Comparison of ENCODE assay signal across 8 mouse cellular contexts in genomic region chr19:8887585-8888463, GRCm38 (mm10). TPM values are rescaled to one million over a fixed set of nuclear protein-coding genes. Genes with fewer than 3 reads are reported as not detected.
A peak's percentile ranks its signal among the peaks of the same experiment; 100 is the strongest.
DNase-seq lines count a peak whose midpoint lies in the region; ATAC-seq and TF ChIP-seq lines count a peak whose summit lies in the region.

No protein-coding gene starts in this region.

- H3K27ac ChIP-seq in kidney, embryonic 15.5 days, result peak overlapping the region; percentile 93
- H3K27ac ChIP-seq in bone marrow macrophage, adult 2 months (ENCODE audit: insufficient read depth, low read depth, low read length), result peak overlapping the region; percentile 83
- peak overlapping the region; percentile 86 for H3K27ac ChIP-seq in hindbrain, embryonic 15.5 days (replicated peaks)
- H3K27ac ChIP-seq in midbrain, embryonic 15.5 days, result peak overlapping the region; percentile 85

- no peak for TF ChIP-seq POLR2A in bone marrow macrophage, adult 2 months (IDR thresholded peaks at IDR 0.05; ENCODE audit: borderline replicate concordance, low read depth, low read length)

- DNase-seq in kidney, postnatal 25 days, result no peak
- DNase-seq in retina, embryonic 14.5 days (ENCODE audit: low spot score), result no peak
- no peak for DNase-seq in left cerebral cortex, adult 9 months (ENCODE audit: low spot score in 2 of 2)

- H3K4me1 ChIP-seq in kidney, embryonic 15.5 days, result peaks cover 23% of the 10 kb centered on the region
- H3K4me1 ChIP-seq in bone marrow macrophage, adult 2 months (ENCODE audit: control insufficient read depth, insufficient read depth, low read length), result peaks cover 7% of the 10 kb centered on the region
- peaks cover 17% of the 10 kb centered on the region for H3K4me1 ChIP-seq in hindbrain, embryonic 15.5 days (replicated peaks)
- peaks cover 20% of the 10 kb centered on the region for H3K4me1 ChIP-seq in midbrain, embryonic 15.5 days

- TF ChIP-seq CTCF in bone marrow macrophage, adult 2 months (IDR thresholded peaks at IDR 0.05; ENCODE audit: low read depth, low read length), result no peak

- H3K9me3 ChIP-seq in kidney, embryonic 15.5 days (replicated peaks), result no peaks in the 10 kb centered on the region
- H3K9me3 ChIP-seq in hindbrain, embryonic 15.5 days, result no peaks in the 10 kb centered on the region
- no peaks in the 10 kb centered on the region for H3K9me3 ChIP-seq in midbrain, embryonic 15.5 days

- H3K4me3 ChIP-seq in kidney, embryonic 15.5 days (replicated peaks), result peak overlapping the region; percentile 72
- H3K4me3 ChIP-seq in bone marrow macrophage, adult 2 months (ENCODE audit: insufficient read depth, low read length), result peak overlapping the region; percentile 83
- H3K4me3 ChIP-seq in hindbrain, embryonic 15.5 days, result peak overlapping the region; percentile 57
- H3K4me3 ChIP-seq in midbrain, embryonic 15.5 days, result peak overlapping the region; percentile 65

- peak overlapping the region; percentile 56 for H3K4me2 ChIP-seq in kidney, embryonic 15.5 days
- H3K4me2 ChIP-seq in hindbrain, embryonic 15.5 days, result peak overlapping the region; percentile 79
- H3K4me2 ChIP-seq in midbrain, embryonic 15.5 days, result peak overlapping the region; percentile 79

- peak overlapping the region; percentile 78 for H3K9ac ChIP-seq in kidney, embryonic 15.5 days
- peak overlapping the region; percentile 69 for H3K9ac ChIP-seq in hindbrain, embryonic 15.5 days
- H3K9ac ChIP-seq in midbrain, embryonic 15.5 days, result peak overlapping the region; percentile 61

- 14% methylated on average over 19 of the region's 19 CpGs for WGBS in kidney, embryonic 15.5 days
- 16% methylated on average over 19 of the region's 19 CpGs for WGBS in hindbrain, embryonic 15.5 days
- 14% methylated on average over 19 of the region's 19 CpGs for WGBS in midbrain, embryonic 15.5 days

- no peak for ATAC-seq in kidney, embryonic 15.5 days (replicated peaks; ENCODE audit: low FRiP score)
- no peak for ATAC-seq in hindbrain, embryonic 15.5 days (ENCODE audit: low FRiP score, low read depth)
- ATAC-seq in midbrain, embryonic 15.5 days (replicated peaks), result no peak
- ATAC-seq in activated CD4-positive, CD25-positive, alpha-beta regulatory T cell, adult 4 months, result no peak

- H3K27me3 ChIP-seq in kidney, embryonic 15.5 days, result no peaks in the 10 kb centered on the region
- H3K27me3 ChIP-seq in hindbrain, embryonic 15.5 days, result no peaks in the 10 kb centered on the region
- no peaks in the 10 kb centered on the region for H3K27me3 ChIP-seq in midbrain, embryonic 15.5 days (replicated peaks)

- H3K36me3 ChIP-seq in kidney, embryonic 15.5 days, result peaks cover 16% of the 10 kb centered on the region
- H3K36me3 ChIP-seq in hindbrain, embryonic 15.5 days, result 0 out of 2 replicates have a peak, but pooled peaks cover 6% of the 10 kb centered on the region
- 0 out of 2 replicates have a peak, but pooled peaks cover 6% of the 10 kb centered on the region for H3K36me3 ChIP-seq in midbrain, embryonic 15.5 days (replicated peaks)

RNA-seq across cellular contexts. Expression of gene 1810009A15Rik, which starts 0.8 kb away (rescaled TPM):
- 100 TPM in 2 replicates for polyA plus RNA-seq in kidney, embryonic 15.5 days (2015; fragmentation: Nextera tagmentation; extraction: Ambion mirVana)
- 40.1 and 43.1 TPM in 2 replicates for polyA plus RNA-seq in bone marrow macrophage, adult 2 months (2012; ENCODE audit: insufficient read depth, insufficient read length, missing spikeins)
- polyA plus RNA-seq in hindbrain, embryonic 15.5 days (2015; fragmentation: Nextera tagmentation; extraction: Ambion mirVana), result 45.3 and 51.6 TPM in 2 replicates
- polyA plus RNA-seq in midbrain, embryonic 15.5 days (2015; fragmentation: Nextera tagmentation; extraction: Ambion mirVana), result 40.2 and 44.3 TPM in 2 replicates
- 100 to 1,000 TPM; 112 to 130 TPM for polyA plus RNA-seq in activated CD4-positive, CD25-positive, alpha-beta regulatory T cell, adult 4 months (2017; shearing (Covaris generic))

RNA-seq across cellular contexts. Expression of gene Gm49416, which starts 0.9 kb away (rescaled TPM):
- not detected in 2 replicates for polyA plus RNA-seq in kidney, embryonic 15.5 days (2015; fragmentation: Nextera tagmentation; extraction: Ambion mirVana)
- polyA plus RNA-seq in bone marrow macrophage, adult 2 months (2012; ENCODE audit: insufficient read depth, insufficient read length, missing spikeins), result 4.9 TPM in 1 of 2 replicates, not detected in the other
- polyA plus RNA-seq in hindbrain, embryonic 15.5 days (2015; fragmentation: Nextera tagmentation; extraction: Ambion mirVana), result not detected in 2 replicates
- not detected in 2 replicates for polyA plus RNA-seq in midbrain, embryonic 15.5 days (2015; fragmentation: Nextera tagmentation; extraction: Ambion mirVana)
- 1 to 10 TPM in 1 of 2 experiments, not detected in 1; 1.5 TPM for polyA plus RNA-seq in activated CD4-positive, CD25-positive, alpha-beta regulatory T cell, adult 4 months (2017; shearing (Covaris generic))

RNA-seq across cellular contexts. Expression of gene Gm49403, which starts 4.1 kb away (rescaled TPM):
- not detected in 2 replicates for polyA plus RNA-seq in kidney, embryonic 15.5 days (2015; fragmentation: Nextera tagmentation; extraction: Ambion mirVana)
- not detected in 2 replicates for polyA plus RNA-seq in bone marrow macrophage, adult 2 months (2012; ENCODE audit: insufficient read depth, insufficient read length, missing spikeins)
- polyA plus RNA-seq in hindbrain, embryonic 15.5 days (2015; fragmentation: Nextera tagmentation; extraction: Ambion mirVana), result not detected in 2 replicates
- polyA plus RNA-seq in midbrain, embryonic 15.5 days (2015; fragmentation: Nextera tagmentation; extraction: Ambion mirVana), result not detected in 2 replicates
- not detected for polyA plus RNA-seq in activated CD4-positive, CD25-positive, alpha-beta regulatory T cell, adult 4 months (2017; shearing (Covaris generic))

RNA-seq across cellular contexts. Expression of gene Lbhd1, which starts 4.3 kb away (rescaled TPM):
- 82.3 and 111 TPM in 2 replicates for polyA plus RNA-seq in kidney, embryonic 15.5 days (2015; fragmentation: Nextera tagmentation; extraction: Ambion mirVana)
- polyA plus RNA-seq in bone marrow macrophage, adult 2 months (2012; ENCODE audit: insufficient read depth, insufficient read length, missing spikeins), result 12.6 and 13.7 TPM in 2 replicates
- 43.0 and 45.2 TPM in 2 replicates for polyA plus RNA-seq in hindbrain, embryonic 15.5 days (2015; fragmentation: Nextera tagmentation; extraction: Ambion mirVana)
- 36.5 and 37.7 TPM in 2 replicates for polyA plus RNA-seq in midbrain, embryonic 15.5 days (2015; fragmentation: Nextera tagmentation; extraction: Ambion mirVana)
- 10 to 100 TPM; 63.2 to 70.9 TPM for polyA plus RNA-seq in activated CD4-positive, CD25-positive, alpha-beta regulatory T cell, adult 4 months (2017; shearing (Covaris generic))

RNA-seq across cellular contexts. Expression of gene Ints5, which starts 5.0 kb away (rescaled TPM):
- 42.4 and 47.4 TPM in 2 replicates for polyA plus RNA-seq in kidney, embryonic 15.5 days (2015; fragmentation: Nextera tagmentation; extraction: Ambion mirVana)
- polyA plus RNA-seq in bone marrow macrophage, adult 2 months (2012; ENCODE audit: insufficient read depth, insufficient read length, missing spikeins), result 11.5 and 11.8 TPM in 2 replicates
- 33.0 and 35.3 TPM in 2 replicates for polyA plus RNA-seq in hindbrain, embryonic 15.5 days (2015; fragmentation: Nextera tagmentation; extraction: Ambion mirVana)
- polyA plus RNA-seq in midbrain, embryonic 15.5 days (2015; fragmentation: Nextera tagmentation; extraction: Ambion mirVana), result 36.4 and 38.4 TPM in 2 replicates
- 10 to 100 TPM in 1 of 2 experiments, 1 to 10 TPM in 1; 8.9 to 12.2 TPM for polyA plus RNA-seq in activated CD4-positive, CD25-positive, alpha-beta regulatory T cell, adult 4 months (2017; shearing (Covaris generic))
